Mouse (Mus musculus) myocyte (in vitro differentiated cells): ENCODE measurements around the gene Ablim1. TPM values are rescaled to one million over a fixed set of nuclear protein-coding genes. Genes with fewer than 3 reads are reported as not detected.

Experiments used
- H3K27me3 ChIP-seq: one replicate; pipeline ENCODE4 v1.6.1; 2011; ENCODE audit not compliant: control insufficient read depth, insufficient read depth, insufficient read length
- H3K36me3 ChIP-seq: one replicate; pipeline ENCODE4 v1.6.1; 2011; ENCODE audit not compliant: control insufficient read depth, insufficient read depth
- H3K4me2 ChIP-seq: one replicate; pipeline ENCODE4 v1.6.1; 2011; ENCODE audit warnings: low read depth, control low read depth
- H3K4me3 ChIP-seq: one replicate; pipeline ENCODE4 v1.5.1; 2011; ENCODE audit warnings: mild to moderate bottlenecking, control low read depth, moderate library complexity
- H3K79me2 ChIP-seq: one replicate; pipeline ENCODE4 v1.6.1; 2011; ENCODE audit not compliant: control insufficient read depth, insufficient read depth
- H3ac ChIP-seq: one replicate; pipeline ENCODE4 v1.6.1; 2011; ENCODE audit not compliant: control insufficient read depth, insufficient read length
- CEBPB ChIP-seq: IDR thresholded peaks from 2 replicates; pipeline ENCODE4 v1.6.1; 2011; ENCODE audit warnings: mild to moderate bottlenecking, moderate library complexity; ENCODE audit not compliant: poor library complexity, insufficient read depth, severe bottlenecking
- E2F4 ChIP-seq: IDR thresholded peaks from one replicate; pipeline ENCODE4 v1.6.1; 2011; ENCODE audit warnings: mild to moderate bottlenecking, control low read depth, moderate library complexity; ENCODE audit not compliant: insufficient read depth
- MAX ChIP-seq: IDR thresholded peaks from one replicate; pipeline ENCODE4 v1.6.1; 2011; ENCODE audit warnings: low read depth, mild to moderate bottlenecking, control low read depth
- MYOD1 ChIP-seq, 3 experiments: IDR thresholded peaks; one replicate each; pipeline ENCODE4 v1.6.1; 2011; ENCODE audit warnings: control low read depth in 2 of 3, low read depth in 2 of 3, mild to moderate bottlenecking in 2 of 3, moderate library complexity in 1 of 3; ENCODE audit not compliant: insufficient read length in 2 of 3, control insufficient read depth in 1 of 3
- MYOG ChIP-seq, 3 experiments: IDR thresholded peaks; one replicate each; pipeline ENCODE4 v1.6.1; 2011; ENCODE audit warnings: control low read depth in 2 of 3, low read depth in 2 of 3, mild to moderate bottlenecking in 2 of 3; ENCODE audit not compliant: insufficient read length in 2 of 3, control insufficient read depth in 1 of 3, insufficient read depth in 1 of 3
- POLR2A ChIP-seq: IDR thresholded peaks from one replicate; pipeline ENCODE4 v1.6.1; 2011; ENCODE audit warnings: low read depth, mild to moderate bottlenecking, control low read depth, moderate library complexity; ENCODE audit not compliant: insufficient read length
- POLR2AphosphoS2 ChIP-seq: IDR thresholded peaks from one replicate; pipeline ENCODE4 v1.6.1; 2011; ENCODE audit warnings: low read depth, control low read depth; ENCODE audit not compliant: insufficient read length
- REST ChIP-seq: IDR thresholded peaks from one replicate; pipeline ENCODE4 v1.6.1; 2011; ENCODE audit warnings: mild to moderate bottlenecking, control low read depth, moderate library complexity; ENCODE audit not compliant: insufficient read depth, insufficient read length
- SRF ChIP-seq: IDR thresholded peaks from one replicate; pipeline ENCODE4 v1.6.1; 2011; ENCODE audit warnings: low read depth; ENCODE audit not compliant: control insufficient read depth, insufficient read length
- TCF12 ChIP-seq: IDR thresholded peaks from one replicate; pipeline ENCODE4 v1.6.1; 2011; ENCODE audit warnings: mild to moderate bottlenecking, control low read depth; ENCODE audit not compliant: poor library complexity, insufficient read depth, severe bottlenecking
- TCF3 ChIP-seq: IDR thresholded peaks from one replicate; pipeline ENCODE4 v1.6.1; 2011; ENCODE audit warnings: low read depth, control low read depth; ENCODE audit not compliant: insufficient read length
- USF1 ChIP-seq: IDR thresholded peaks from one replicate; pipeline ENCODE4 v1.6.1; 2011; ENCODE audit warnings: low read depth, mild to moderate bottlenecking, control low read depth, moderate library complexity
- polyA plus RNA-seq: library from polyadenylated mRNA; unstranded; fragments of >200 nt; fragmentation: generic; extraction: Trizol; gene quantifications from one replicate; pipeline ENCODE4 v1.2.1, GENCODE M21; 2012; ENCODE audit warnings: missing spikeins

Ablim1 gene
- polyA plus RNA-seq, 1 experiment: 29.9 TPM

GRCm38 (mm10) chr19:57028327-57029179, 286.2 kb downstream of the Ablim1 start:
- Histone ChIP-seq H3K27me3 (no peaks in the 10 kb centered on the region), H3K4me2 (peak overlapping the region; percentile 19), H3ac (no peak overlapping the region), H3K4me3 (no peak overlapping the region), H3K79me2 (no peaks in the 10 kb centered on the region), H3K36me3 (no peaks in the 10 kb centered on the region)
- TF ChIP-seq USF1 (no peak), MYOG (IDR thresholded peaks at IDR 0.05; ENCODE audit: control insufficient read depth in 1 of 3, insufficient read depth in 1 of 3, insufficient read length in 2 of 3, low read depth in 2 of 3) (no peak), SRF (no peak), TCF12 (no peak), REST (no peak), E2F4 (no peak), CEBPB (no peak), TCF3 (no peak), MAX (no peak), MYOD1 (IDR thresholded peaks at IDR 0.05; ENCODE audit: control insufficient read depth in 1 of 3, insufficient read length in 2 of 3, low read depth in 2 of 3) (no peak), POLR2A (no peak), POLR2AphosphoS2 (no peak)

GRCm38 (mm10) chr19:57026501-57026900, 288.2 kb downstream of the Ablim1 start:
- no peak for TF ChIP-seq E2F4
- no peak for TF ChIP-seq SRF
- TF ChIP-seq POLR2A: no peak
- no peak for TF ChIP-seq REST
- no peak for TF ChIP-seq MYOG (IDR thresholded peaks at IDR 0.05; ENCODE audit: control insufficient read depth in 1 of 3, insufficient read depth in 1 of 3, insufficient read length in 2 of 3, low read depth in 2 of 3)
- no peak for TF ChIP-seq CEBPB
- no peak for TF ChIP-seq TCF3
- TF ChIP-seq MAX: no peak
- TF ChIP-seq USF1: no peak
- no peak for TF ChIP-seq POLR2AphosphoS2
- no peak for TF ChIP-seq TCF12
- no peak for TF ChIP-seq MYOD1 (IDR thresholded peaks at IDR 0.05; ENCODE audit: control insufficient read depth in 1 of 3, insufficient read length in 2 of 3, low read depth in 2 of 3)
- Histone ChIP-seq H3K27me3 (no peaks in the 10 kb centered on the region), H3K4me3 (no peak overlapping the region), H3K36me3 (no peaks in the 10 kb centered on the region), H3K4me2 (no peak overlapping the region), H3K79me2 (no peaks in the 10 kb centered on the region), H3ac (no peak overlapping the region)

- H3ac ChIP-seq: no peak overlapping the region
- H3K36me3 ChIP-seq: no peaks in the 10 kb centered on the region
- no peaks in the 10 kb centered on the region for H3K79me2 ChIP-seq
- H3K4me2 ChIP-seq: no peak overlapping the region
- H3K27me3 ChIP-seq: no peaks in the 10 kb centered on the region
- no peak for TF ChIP-seq MAX
- no peak for TF ChIP-seq SRF
- no peak for TF ChIP-seq TCF12
- no peak for TF ChIP-seq MYOD1 (IDR thresholded peaks at IDR 0.05; ENCODE audit: control insufficient read depth in 1 of 3, insufficient read length in 2 of 3, low read depth in 2 of 3)
- no peak for TF ChIP-seq POLR2A
- TF ChIP-seq E2F4: no peak
- no peak overlapping the region for H3K4me3 ChIP-seq
Measured at GRCm38 (mm10) chr19:57017785-57018179, 296.9 kb downstream of the Ablim1 start.

GRCm38 (mm10) chr19:57016995-57017784, 297.5 kb downstream of the Ablim1 start:
- Histone ChIP-seq H3K4me2 (no peak overlapping the region), H3K36me3 (no peaks in the 10 kb centered on the region), H3K27me3 (no peaks in the 10 kb centered on the region), H3K4me3 (no peak overlapping the region), H3ac (no peak overlapping the region), H3K79me2 (no peaks in the 10 kb centered on the region)
- no peak for TF ChIP-seq POLR2A
- no peak for TF ChIP-seq POLR2AphosphoS2
- TF ChIP-seq TCF12: no peak
- TF ChIP-seq SRF: no peak
- TF ChIP-seq MYOD1 (IDR thresholded peaks at IDR 0.05; ENCODE audit: control insufficient read depth in 1 of 3, insufficient read length in 2 of 3, low read depth in 2 of 3): no peak
